Mouse (Mus musculus) testis, postnatal 10 days (tissue): Measurements from ENCODE around the gene Serpinh1.
"Not testable (repeated sequence)": the region's sequence is repeated elsewhere in the genome, so short reads cannot be mapped to it uniquely, and the experiment has no call there.

ENCODE experiments used
- DNase-seq: peaks from one replicate; pipeline ENCODE4 v3.0.0; 2021; ENCODE audit warnings: low spot score

Gene Serpinh1

GRCm38 (mm10) chr7:99374325-99374724, 21.3 kb upstream of the Serpinh1 start:
- not testable (repeated sequence) for DNase-seq

- DNase-seq, result no peak
Measured at GRCm38 (mm10) chr7:99366716-99367115, 13.7 kb upstream of the Serpinh1 start.

- DNase-seq, result peak; percentile 76
Measured at GRCm38 (mm10) chr7:99365069-99365468, 12.0 kb upstream of the Serpinh1 start.

- DNase-seq, result no peak
Measured at GRCm38 (mm10) chr7:99362137-99362536, 9.1 kb upstream of the Serpinh1 start.

- DNase-seq, result no peak
Measured at GRCm38 (mm10) chr7:99360803-99361414, 7.9 kb upstream of the Serpinh1 start.

- peak; percentile 86 for DNase-seq
Measured at GRCm38 (mm10) chr7:99360021-99360802, 7.2 kb upstream of the Serpinh1 start.

GRCm38 (mm10) chr7:99358371-99358770, 5.3 kb upstream of the Serpinh1 start:
- no peak for DNase-seq

GRCm38 (mm10) chr7:99357201-99357600, 4.2 kb upstream of the Serpinh1 start:
- DNase-seq, result peak; percentile 79

- DNase-seq, result peak; percentile 57
Measured at GRCm38 (mm10) chr7:99356244-99356930, 3.3 kb upstream of the Serpinh1 start.

GRCm38 (mm10) chr7:99355731-99356131, 2.7 kb upstream of the Serpinh1 start:
- peak; percentile 85 for DNase-seq

GRCm38 (mm10) chr7:99351802-99352517, 1.1 kb downstream of the Serpinh1 start:
- DNase-seq, result no peak

- DNase-seq, result peak; percentile 60
Measured at GRCm38 (mm10) chr7:99351104-99351801, 1.8 kb downstream of the Serpinh1 start.

- no peak for DNase-seq
Measured at GRCm38 (mm10) chr7:99349782-99350720, 3.0 kb downstream of the Serpinh1 start.

GRCm38 (mm10) chr7:99348883-99349282, 4.2 kb downstream of the Serpinh1 start:
- DNase-seq, result no peak

- DNase-seq, result no peak
Measured at GRCm38 (mm10) chr7:99347268-99347667, 5.8 kb downstream of the Serpinh1 start.

GRCm38 (mm10) chr7:99343577-99343976, 9.5 kb downstream of the Serpinh1 start:
- DNase-seq, result no peak

GRCm38 (mm10) chr7:99340736-99341135, 12.3 kb downstream of the Serpinh1 start:
- no peak for DNase-seq

- DNase-seq, result peak; percentile 96
Measured at GRCm38 (mm10) chr7:99332774-99333480, 20.1 kb downstream of the Serpinh1 start.

GRCm38 (mm10) chr7:99330012-99330411, 23.0 kb downstream of the Serpinh1 start:
- DNase-seq, result no peak

GRCm38 (mm10) chr7:99328847-99329246, 24.2 kb downstream of the Serpinh1 start:
- no peak for DNase-seq
